Mouse (Mus musculus) limb, embryonic 14.5 days (tissue): Measurements from ENCODE around the gene Txndc8. TPM values are rescaled to one million over a fixed set of nuclear protein-coding genes. Genes with fewer than 3 reads are reported as not detected.

Experiments used
- ATAC-seq: fragments of 200-750 bp; cut with Nextera tagmentation; 2 replicates; pipeline ENCODE4 v1.8.0; 2017; ENCODE audit warnings: low read depth, moderate number of reproducible peaks, moderate TSS enrichment; ENCODE audit not compliant: low FRiP score
- DNase-seq: peaks from one replicate; pipeline ENCODE4 v3.0.0-alpha.2; 2015; ENCODE audit warnings: low spot score
- H3K27ac ChIP-seq: fragments of 300-500 bp; sonication (generic); replicated peaks from 2 replicates; pipeline ENCODE4 v1.5.1; 2014; ENCODE audit warnings: low read depth, mild to moderate bottlenecking, low read length, moderate library complexity, mixed read lengths
- H3K27me3 ChIP-seq: fragments of 300-500 bp; sonication (generic); 2 replicates; pipeline ENCODE4 v1.6.1; 2014; ENCODE audit warnings: low read length, mixed read lengths; ENCODE audit not compliant: control insufficient read depth, insufficient read depth
- H3K36me3 ChIP-seq: fragments of 300-500 bp; sonication (generic); 2 replicates; pipeline ENCODE4 v1.6.1; 2014; ENCODE audit warnings: mild to moderate bottlenecking, low read length, moderate library complexity, mixed read lengths; ENCODE audit not compliant: control insufficient read depth, insufficient read depth
- H3K4me1 ChIP-seq: fragments of 300-500 bp; sonication (generic); 2 replicates; pipeline ENCODE4 v1.6.1; 2014; ENCODE audit warnings: antibody characterized with exemption, low read length, mixed read lengths; ENCODE audit not compliant: control insufficient read depth, insufficient read depth
- H3K4me2 ChIP-seq: fragments of 300-500 bp; sonication (generic); replicated peaks from 2 replicates; pipeline ENCODE4 v1.6.1; 2014; ENCODE audit warnings: low read depth, mild to moderate bottlenecking, low read length, moderate library complexity; ENCODE audit not compliant: severe bottlenecking
- H3K4me3 ChIP-seq: fragments of 300-500 bp; sonication (generic); replicated peaks from 2 replicates; pipeline ENCODE4 v1.5.1; 2014; ENCODE audit warnings: low read length
- H3K9ac ChIP-seq: fragments of 300-500 bp; sonication (generic); 2 replicates; pipeline ENCODE4 v1.6.1; 2014; ENCODE audit warnings: mild to moderate bottlenecking, low read depth, low read length, moderate library complexity; ENCODE audit not compliant: severe bottlenecking
- H3K9me3 ChIP-seq: fragments of 300-500 bp; sonication (generic); 2 replicates; pipeline ENCODE4 v1.6.1; 2016; ENCODE audit warnings: low read length; ENCODE audit not compliant: control insufficient read depth
- POLR2A ChIP-seq: fragments of 200-500 bp; IDR thresholded peaks from 2 replicates; pipeline ENCODE4 v1.8.0; 2012; ENCODE audit warnings: inconsistent platforms, mild to moderate bottlenecking, moderate library complexity, borderline replicate concordance; ENCODE audit not compliant: insufficient read depth, insufficient read length; ENCODE audit errors: extremely low read depth
- WGBS: fragments of 180-500 bp; shearing (Covaris S2); extraction: QIAGEN DNeasy Blood & Tissue Kit; methylation state at CpG from one replicate; pipeline ENCODE4 v1.1.7; 2014; 5-methylcytosine and 5-hydroxymethylcytosine counted together
- polyA plus RNA-seq, 2 experiments: library from polyadenylated mRNA; depleted of rRNA in 1 of 2; stranded (reverse) in 1 of 2; unstranded in 1 of 2; fragments of >200 nt; fragmentation: Nextera tagmentation in 1 of 2; extraction: Ambion mirVana in 1 of 2; gene quantifications; 2 replicates each; pipeline versions ENCODE4 v1.2.1 to v1.2.3; 2012 to 2014

Gene Txndc8
- polyA plus RNA-seq, 2 experiments = not detected

- Histone ChIP-seq H3K27ac (no peak overlapping the region), H3K9ac (no peak overlapping the region), H3K27me3 (no peaks in the 10 kb centered on the region), H3K4me1 (no peaks in the 10 kb centered on the region), H3K4me2 (no peak overlapping the region), H3K4me3 (no peak overlapping the region), H3K9me3 (no peaks in the 10 kb centered on the region), H3K36me3 (no peaks in the 10 kb centered on the region)
- 73% methylated on average over 1 of the region's 1 CpGs for WGBS
- ATAC-seq (no peak), DNase-seq (no peak)
- TF ChIP-seq POLR2A = no peak
Measured at GRCm38 (mm10) chr4:57964143-57964542, 44.8 kb downstream of the Txndc8 start.

- H3K36me3 ChIP-seq = no peaks in the 10 kb centered on the region
- DNase-seq (no peak), ATAC-seq (no peak)
- H3K4me1 ChIP-seq = peaks cover 20% of the 10 kb centered on the region
- H3K9ac ChIP-seq = no peak overlapping the region
- H3K27me3 ChIP-seq = no peaks in the 10 kb centered on the region
- H3K4me3 ChIP-seq = no peak overlapping the region
- H3K27ac ChIP-seq = no peak overlapping the region
- TF ChIP-seq POLR2A = no peak
- H3K9me3 ChIP-seq = no peaks in the 10 kb centered on the region
- 84% methylated on average over 8 of the region's 8 CpGs for WGBS
- H3K4me2 ChIP-seq = no peak overlapping the region
Measured at GRCm38 (mm10) chr4:57959056-57959455, 49.9 kb downstream of the Txndc8 start.

GRCm38 (mm10) chr4:57958098-57958497 lies 50.8 kb downstream of the Txndc8 start:
- Histone ChIP-seq H3K4me1 (peaks cover 23% of the 10 kb centered on the region), H3K27me3 (no peaks in the 10 kb centered on the region), H3K4me3 (no peak overlapping the region), H3K9me3 (no peaks in the 10 kb centered on the region), H3K36me3 (no peaks in the 10 kb centered on the region), H3K9ac (no peak overlapping the region), H3K4me2 (no peak overlapping the region), H3K27ac (no peak overlapping the region)
- 40% methylated on average over 9 of the region's 9 CpGs for WGBS
- no peak for ATAC-seq
- no peak for TF ChIP-seq POLR2A
- DNase-seq = peak; percentile 16

GRCm38 (mm10) chr4:57957200-57958085 lies 51.5 kb downstream of the Txndc8 start:
- Histone ChIP-seq H3K27me3 (no peaks in the 10 kb centered on the region), H3K9me3 (no peaks in the 10 kb centered on the region), H3K4me1 (peaks cover 23% of the 10 kb centered on the region), H3K4me3 (peak overlapping the region; percentile 83), H3K9ac (peak overlapping the region; percentile 42; the same call in 1 of the 2 replicates), H3K4me2 (peak overlapping the region; percentile 68), H3K36me3 (no peaks in the 10 kb centered on the region), H3K27ac (peak overlapping the region; percentile 81; the same call in 1 of the 2 replicates)
- DNase-seq = no peak
- TF ChIP-seq POLR2A = no peak
- WGBS = 41% methylated on average over 11 of the region's 11 CpGs
- ATAC-seq = no peak

- peaks cover 23% of the 10 kb centered on the region for H3K4me1 ChIP-seq
- peak within 1 kb of the TSS; percentile 68 for H3K4me2 ChIP-seq
- DNase-seq (peak; percentile 99), ATAC-seq (peak; percentile 97)
- peak within 1 kb of the TSS; percentile 83 for H3K4me3 ChIP-seq
- peaks cover 8% of the 10 kb centered on the region for H3K36me3 ChIP-seq
- H3K9ac ChIP-seq = peak within 1 kb of the TSS; percentile 82
- 2% methylated on average over 55 of the region's 71 CpGs for WGBS
- no peaks in the 10 kb centered on the region for H3K27me3 ChIP-seq
- peak within 1 kb of the TSS; percentile 85 for H3K27ac ChIP-seq
- TF ChIP-seq POLR2A = peak; percentile 91; the same call in 1 of the 2 replicates
- H3K9me3 ChIP-seq = 0 out of 2 replicates have a peak, but pooled peaks cover 5% of the 10 kb centered on the region
Measured at GRCm38 (mm10) chr4:57956029-57956960, 52.6 kb downstream of the Txndc8 start, which contains the start of gene Txn1. Gene Txn1, minus strand, starts transcription at chr4:57956411.
